Mouse (Mus musculus) cerebellum, postnatal 4 days (tissue): ENCODE data around the gene Vwf.

Experiments
- DNase-seq, 2 experiments: peaks; one replicate each; pipeline ENCODE4 v3.0.0; 2022; ENCODE audit warnings: low spot score in 2 of 2, mixed read lengths in 1 of 2

Vwf gene

GRCm38 (mm10) chr6:125541296-125541695 is 5.3 kb upstream of the Vwf start:
- no peak for DNase-seq

- DNase-seq = no peak
These were observed 1.8 kb downstream of the Vwf start for GRCm38 (mm10) chr6:125548406-125548805.

DNA sequence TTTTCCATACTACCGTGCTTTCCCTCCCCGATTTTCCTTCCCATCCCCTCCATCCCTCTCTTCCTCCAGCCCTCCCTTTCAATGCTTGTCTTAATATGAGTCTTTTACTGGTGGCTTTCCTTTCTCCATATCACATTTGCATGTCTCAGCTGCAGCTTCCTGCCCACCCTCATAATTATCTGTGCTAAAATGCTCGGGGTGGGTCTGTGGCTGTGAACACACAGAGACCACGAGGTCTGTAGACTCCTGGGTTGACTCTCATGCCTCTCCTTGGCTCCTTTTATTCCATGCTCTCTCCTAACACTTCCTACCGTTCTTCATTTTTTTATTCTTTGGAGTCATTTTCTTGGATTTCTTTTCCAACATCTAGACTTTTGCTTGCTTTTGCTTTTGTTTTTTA is 3.6 kb downstream of the Vwf start:
- no peak for DNase-seq

- DNase-seq = no peak
These were observed 6.2 kb downstream of the Vwf start for GRCm38 (mm10) chr6:125552760-125553159.

- DNase-seq = no peak
These were observed 7.0 kb downstream of the Vwf start for GRCm38 (mm10) chr6:125553551-125553950.

DNA sequence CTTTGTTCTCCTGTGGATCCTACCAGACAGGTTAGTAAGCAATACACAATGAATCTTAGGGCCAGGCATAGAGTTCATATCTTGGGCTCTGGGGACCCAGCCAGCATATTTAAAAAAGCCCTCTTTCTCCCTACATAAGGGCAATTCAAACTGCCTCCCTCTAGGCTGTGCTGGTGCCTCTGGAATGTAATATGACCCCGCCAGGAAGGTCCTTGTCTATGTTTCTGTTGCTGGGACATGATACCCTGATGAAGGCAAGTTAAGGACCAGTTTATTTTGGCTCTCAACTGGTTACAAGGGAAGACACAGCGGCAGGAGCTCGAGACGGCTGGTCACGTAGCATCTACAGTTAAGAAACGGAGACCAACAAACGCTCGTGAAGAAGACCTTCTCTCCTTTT is 12.3 kb downstream of the Vwf start:
- DNase-seq = no peak

DNA sequence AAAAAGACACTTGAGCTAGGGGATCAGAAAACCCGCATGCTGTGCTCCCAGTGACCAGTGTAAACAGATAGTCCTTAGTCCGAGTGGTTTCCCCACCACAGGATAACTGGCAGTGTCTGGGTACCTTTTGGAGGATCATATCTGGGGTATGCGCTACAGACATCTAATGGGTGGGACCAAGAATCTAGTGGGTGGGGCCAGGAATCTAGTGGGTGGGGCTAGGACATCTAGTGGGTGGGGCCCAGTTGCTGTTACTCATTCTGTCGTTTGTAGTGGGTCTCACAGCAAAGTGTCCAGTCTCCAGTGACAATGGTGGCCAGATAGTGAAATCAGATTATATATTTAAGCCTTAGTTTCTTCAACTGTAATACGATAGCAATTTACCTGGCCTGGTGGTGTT is 14.5 kb downstream of the Vwf start:
- DNase-seq = no peak

GRCm38 (mm10) chr6:125561521-125561920 is 14.9 kb downstream of the Vwf start:
- no peak for DNase-seq

- DNase-seq = no peak
These were observed 18.3 kb downstream of the Vwf start for GRCm38 (mm10) chr6:125564812-125565281.

DNA sequence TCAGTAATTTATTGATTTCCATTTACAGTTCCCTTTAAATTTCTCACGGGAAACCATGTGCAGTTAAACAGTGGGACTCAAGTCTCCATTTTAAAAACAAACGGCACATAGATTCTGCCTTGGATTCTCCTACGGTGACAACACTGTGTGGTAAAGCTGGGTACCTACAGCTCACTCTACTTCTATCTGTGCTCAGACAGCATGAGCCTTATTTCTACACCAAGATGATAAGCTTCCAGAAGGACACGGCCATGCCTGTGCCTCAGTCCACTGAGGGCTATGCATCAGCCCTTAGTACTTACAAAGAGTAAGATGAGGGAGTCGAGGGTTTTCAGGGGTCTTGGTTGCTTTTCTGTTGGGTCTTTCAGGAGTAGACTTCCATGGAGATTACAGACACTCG is 18.8 kb downstream of the Vwf start:
- DNase-seq = no peak

DNA sequence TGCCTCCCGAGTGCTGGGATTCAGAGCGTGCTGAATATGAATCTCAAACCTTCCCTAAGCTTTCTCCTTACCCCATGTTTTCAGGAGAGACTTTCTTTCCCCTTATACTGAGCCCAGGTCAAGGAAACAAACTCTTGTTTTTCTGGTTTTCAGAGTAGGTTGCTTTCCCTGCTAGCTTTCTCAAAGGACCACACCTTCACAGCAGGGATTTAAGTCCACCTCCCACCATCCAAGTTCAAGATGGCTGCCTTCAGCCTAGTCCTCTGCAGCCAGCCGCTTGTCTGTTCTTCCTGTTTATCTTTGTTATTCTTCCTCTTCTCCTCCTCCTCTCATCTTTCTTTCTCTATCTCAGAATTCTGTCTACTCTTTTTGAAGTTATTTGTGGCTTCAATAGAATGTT is 20.1 kb downstream of the Vwf start:
- DNase-seq = no peak

- DNase-seq = no peak
These were observed 21.8 kb downstream of the Vwf start for GRCm38 (mm10) chr6:125568381-125568780.

GRCm38 (mm10) chr6:125572291-125573188 is 26.0 kb downstream of the Vwf start:
- peak; percentile 53 to 77 for DNase-seq

DNA sequence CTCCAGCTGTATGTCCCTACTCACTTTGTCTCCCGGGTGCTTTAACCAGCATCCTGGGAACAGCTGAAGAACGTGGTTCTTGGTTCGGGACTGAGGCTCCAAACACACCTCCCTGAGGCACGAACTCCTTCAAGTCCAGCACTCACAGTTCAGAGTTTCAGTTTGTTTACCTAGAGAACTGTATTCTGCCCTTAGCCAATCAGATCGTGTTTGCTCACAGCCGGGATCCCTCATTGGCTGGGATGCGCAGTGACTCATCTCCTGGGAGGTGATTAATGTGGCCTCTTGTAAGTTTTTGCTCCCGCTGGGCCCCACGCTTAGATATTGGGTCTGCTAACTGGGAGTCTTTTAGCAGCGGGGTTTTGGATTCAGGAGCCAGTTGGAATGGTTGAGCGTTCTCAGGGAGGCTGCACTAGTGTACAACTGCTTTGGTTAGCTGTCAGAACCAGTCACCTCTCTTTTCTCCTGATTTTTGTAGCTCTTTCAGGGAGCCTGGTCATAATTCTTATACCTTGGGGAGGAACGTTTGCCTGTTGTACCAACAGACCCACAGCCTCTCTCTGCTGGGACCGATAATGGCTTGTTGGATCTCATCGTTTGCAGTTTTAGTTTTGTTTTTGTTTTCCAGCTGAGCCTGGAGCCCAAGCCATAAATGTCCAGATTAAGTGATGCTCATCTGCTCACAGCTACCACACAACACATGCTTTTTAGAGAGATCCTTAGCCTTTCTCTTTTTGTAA is 26.8 kb downstream of the Vwf start:
- DNase-seq = peak in 1 of 2 experiments; percentile 25

DNA sequence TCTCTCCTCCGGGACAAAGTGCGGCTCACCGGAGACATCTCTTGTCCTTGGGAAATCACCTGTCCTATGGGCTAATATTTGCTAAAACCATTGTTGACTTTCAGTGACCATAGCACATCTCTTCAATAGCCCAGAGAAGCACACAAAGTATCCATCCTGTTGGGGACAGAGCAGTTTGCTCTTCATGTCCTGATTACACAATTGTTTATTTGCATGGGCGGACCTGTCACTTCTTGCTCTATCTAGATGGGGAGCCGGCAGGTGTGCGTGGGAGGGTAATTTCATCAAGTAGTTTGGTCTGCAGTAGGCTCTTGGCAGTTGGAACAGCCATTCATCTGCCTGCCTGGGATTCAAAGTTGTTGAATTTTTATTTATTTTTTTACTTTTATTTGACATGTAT is 28.5 kb downstream of the Vwf start:
- DNase-seq = no peak

DNA sequence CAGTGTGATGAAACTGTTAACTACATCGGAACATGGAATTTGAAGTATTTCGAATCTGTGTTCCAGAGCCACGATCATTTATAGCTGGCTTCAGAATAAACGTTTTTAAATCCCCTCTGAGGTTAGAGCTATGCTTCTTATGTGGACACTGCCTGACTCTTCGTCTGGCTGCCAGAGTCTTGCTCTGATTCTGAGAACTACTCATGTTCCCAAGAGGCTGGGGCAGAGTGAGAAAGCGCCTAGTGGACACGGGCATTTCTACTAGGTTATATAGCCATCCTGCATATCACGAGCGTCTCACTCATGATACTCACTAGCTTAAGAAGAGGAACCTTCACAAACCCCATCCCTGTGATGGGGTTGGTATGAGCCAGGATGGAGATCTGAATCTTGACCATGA is 30.7 kb downstream of the Vwf start:
- DNase-seq = no peak

- DNase-seq = peak in 1 of 2 experiments; percentile 59
These were observed 31.5 kb downstream of the Vwf start for GRCm38 (mm10) chr6:125577882-125578646.

DNA sequence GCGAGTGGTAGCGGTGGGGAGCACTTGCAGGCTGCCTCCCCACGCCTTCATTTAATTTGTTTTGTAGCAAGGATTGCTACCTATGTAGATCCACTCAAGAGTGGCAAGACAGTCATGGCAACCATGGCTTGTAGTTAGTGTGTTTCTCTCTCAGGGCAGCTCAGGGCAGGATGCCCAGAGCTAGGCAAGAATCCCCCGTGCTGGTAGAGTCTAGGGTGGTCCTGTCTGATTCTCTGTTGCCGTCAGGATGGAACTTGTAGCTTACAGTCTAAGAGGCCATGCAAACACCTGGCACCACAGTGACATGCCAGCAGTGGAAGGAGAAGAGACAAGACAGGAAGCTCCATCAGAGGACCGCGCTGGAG is 32.1 kb downstream of the Vwf start:
- DNase-seq = no peak

DNA sequence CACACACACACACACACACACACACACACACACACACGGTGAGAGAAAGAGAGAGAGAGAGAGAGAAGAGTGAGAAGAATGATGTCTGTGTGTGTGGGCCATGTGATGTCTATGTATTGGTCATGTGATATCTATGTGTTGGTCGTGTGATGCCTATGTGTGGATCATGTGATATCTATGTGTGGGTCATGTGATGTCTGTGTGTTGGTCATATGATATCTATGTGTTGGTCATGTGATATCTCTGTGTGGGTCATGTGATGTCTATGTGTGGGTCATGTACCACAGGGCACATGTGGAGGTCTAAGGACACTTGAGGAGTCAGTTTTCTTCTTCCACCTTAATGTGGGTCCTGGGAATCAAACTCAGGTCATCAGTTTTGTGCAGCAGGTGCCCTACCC is 33.3 kb downstream of the Vwf start:
- DNase-seq = no peak

DNA sequence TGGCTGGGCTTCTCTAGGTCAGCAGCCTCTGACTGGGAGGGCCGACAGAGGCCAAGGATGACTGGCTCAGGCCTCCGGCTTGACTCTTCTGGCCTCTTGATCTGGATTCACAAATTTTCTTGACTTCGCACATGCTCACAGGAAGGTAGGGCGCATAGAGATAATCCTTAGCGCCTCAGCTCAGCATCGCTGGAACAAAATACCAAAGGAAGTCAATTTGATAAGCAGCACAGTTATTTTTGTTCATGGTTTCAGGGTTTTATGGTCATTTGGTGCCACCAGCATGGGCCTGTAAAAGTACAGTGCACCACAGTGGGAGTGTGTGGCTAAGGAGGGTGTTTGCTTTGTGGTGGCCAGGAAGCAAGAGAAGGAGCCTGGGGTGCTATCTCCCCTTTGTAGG is 37.1 kb downstream of the Vwf start:
- DNase-seq = no peak

DNA sequence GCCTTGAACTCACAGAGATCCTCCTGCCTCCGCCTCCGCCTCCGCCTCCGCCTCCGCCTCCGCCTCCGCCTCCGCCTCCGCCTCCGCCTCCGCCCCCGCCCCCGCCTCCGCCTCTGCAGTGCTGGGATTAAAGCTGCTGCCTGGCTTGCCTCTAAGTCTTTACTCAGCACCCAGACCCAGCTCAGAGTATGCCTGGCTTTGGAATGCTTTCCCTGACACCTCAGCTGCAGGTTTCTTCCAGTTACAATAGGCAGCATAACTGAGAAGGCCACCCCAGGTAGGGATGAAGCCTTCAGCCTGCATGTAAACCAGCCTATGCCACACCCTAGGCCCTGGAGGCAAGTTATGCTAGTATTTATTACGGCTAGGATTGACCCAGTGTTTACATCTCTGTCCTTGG is 37.7 kb downstream of the Vwf start:
- no peak for DNase-seq

DNA sequence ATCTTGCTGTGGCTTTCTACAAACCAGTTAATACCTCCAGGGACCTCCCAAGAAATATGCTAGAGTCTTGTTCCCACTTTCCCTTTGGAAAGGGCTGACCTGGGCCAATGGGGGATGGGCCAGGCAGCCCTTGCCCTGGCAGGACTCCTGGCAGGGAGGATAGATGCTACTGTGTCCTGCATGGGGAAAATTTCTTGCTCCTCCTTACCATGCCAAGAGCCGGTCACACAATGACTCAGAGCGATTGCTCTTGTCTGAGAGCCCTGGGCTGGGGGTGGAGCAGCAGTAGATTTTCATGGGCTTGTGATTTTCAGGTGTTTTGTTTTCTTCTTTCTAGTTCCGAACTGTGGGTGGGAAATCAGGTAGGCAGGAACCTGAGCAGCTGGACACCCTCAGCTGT is 39.0 kb downstream of the Vwf start:
- no peak for DNase-seq
